19 mouse cellular contexts compared by ENCODE assay signal in the genomic region with DNA sequence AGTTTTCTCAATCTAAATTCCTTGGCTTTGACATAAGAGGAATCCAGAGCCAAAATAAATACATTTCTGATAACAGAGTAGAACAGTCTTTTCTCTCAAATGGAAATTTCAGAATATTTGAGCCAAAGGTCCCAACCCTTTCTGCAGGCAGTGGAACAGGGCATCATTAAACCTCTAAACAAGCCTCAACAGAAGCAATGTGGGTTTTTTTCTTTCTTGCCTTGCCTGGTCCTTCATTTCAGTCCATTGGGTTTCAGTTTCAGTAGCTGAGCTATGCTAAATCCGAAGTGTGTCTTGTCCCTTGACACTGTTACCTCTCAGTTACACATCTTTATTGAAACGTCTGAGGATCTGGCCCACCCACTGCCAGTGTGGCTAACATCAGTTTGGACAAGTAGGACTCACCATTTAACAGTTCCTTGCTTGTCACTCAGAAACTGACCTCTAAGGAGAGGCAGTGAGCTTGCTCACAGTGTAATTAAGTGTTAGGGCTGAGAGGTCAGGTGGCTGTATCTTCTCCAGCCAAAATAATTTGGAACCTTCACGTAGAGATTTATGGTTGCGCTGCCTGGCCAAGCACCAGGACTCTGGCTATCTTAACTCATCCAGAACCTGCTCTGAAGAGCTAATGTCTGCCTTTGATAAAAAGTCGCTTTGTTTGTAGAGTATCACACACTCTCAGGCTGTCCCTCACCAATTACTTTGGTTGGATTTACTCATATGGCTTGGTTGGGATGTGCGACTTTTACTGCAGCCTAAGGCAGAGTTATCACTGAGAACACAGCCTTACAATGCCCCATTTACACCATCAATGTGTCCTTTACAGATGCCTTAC.
DNase-seq lines count a peak whose midpoint lies in the region; ATAC-seq lines count a peak whose summit lies in the region.
"Had no signal": no experiment of that assay in that cellular context is flagged by ENCODE, and none has a peak within 500 bp of the region (broad histone marks: within the 10 kb centered on the region; RNA-seq: fewer than 3 reads in every experiment).

No protein-coding gene starts in this region.

- 54% methylated on average over 6 of the region's 6 CpGs for WGBS in heart, embryonic 11.5 days (ENCODE audit: insufficient replicate concordance)
- WGBS in heart, embryonic 16.5 days, result 54% methylated on average over 6 of the region's 6 CpGs

- no peak overlapping the region for H3K4me3 ChIP-seq in heart, embryonic 11.5 days (ENCODE audit: low read depth, low read length)
- no peak overlapping the region for H3K4me3 ChIP-seq in heart, embryonic 16.5 days (ENCODE audit: low read length)
- H3K4me3 ChIP-seq: gastrocnemius, adult 2 months; layer of hippocampus, adult 2 months; midbrain, embryonic 12.5 days; myocyte had no signal

- H3K36me3 ChIP-seq in heart, embryonic 11.5 days (ENCODE audit: control insufficient read depth, insufficient read depth, low read length), result no peaks in the 10 kb centered on the region
- H3K36me3 ChIP-seq in heart, embryonic 16.5 days (ENCODE audit: control insufficient read depth, insufficient read depth), result no peaks in the 10 kb centered on the region
- H3K36me3 ChIP-seq: G1E; midbrain, embryonic 12.5 days had no signal

- H3K4me2 ChIP-seq in heart, embryonic 11.5 days, result no peak overlapping the region
- H3K4me2 ChIP-seq in heart, embryonic 16.5 days (ENCODE audit: low read depth, low read length), result no peak overlapping the region
- H3K4me2 ChIP-seq: midbrain, embryonic 12.5 days had no signal

- DNase-seq in heart, adult 8-10 months (ENCODE audit: low spot score), result peak; percentile 20
- peak; percentile 17 for DNase-seq in NIH3T3 (ENCODE audit: low read depth)
- DNase-seq in kidney, postnatal 4 days, result peak; percentile 14 to 17
- DNase-seq in spleen, postnatal 14 days (ENCODE audit: low spot score in 2 of 2), result no peak
- DNase-seq in layer of hippocampus, postnatal 10 days (ENCODE audit: low spot score in 2 of 2), result no peak
- no peak for DNase-seq in layer of hippocampus, adult 8-10 months (ENCODE audit: low spot score in 2 of 2)
- DNase-seq: cerebellum, postnatal 10 days; forebrain, postnatal 0 days; gastrocnemius, adult 2 months; retina, postnatal 1 day; thymus, adult 2 months had no signal

- H3K27ac ChIP-seq in heart, embryonic 11.5 days (ENCODE audit: low read depth, low read length), result no peak overlapping the region
- H3K27ac ChIP-seq in heart, embryonic 16.5 days (ENCODE audit: low read length), result 0 out of 2 replicates have a peak overlapping the region, but pooled peaks have one; percentile 21
- H3K27ac ChIP-seq: gastrocnemius, adult 2 months; layer of hippocampus, adult 2 months; macrophage; midbrain, embryonic 12.5 days had no signal

- no peak overlapping the region for H3K9ac ChIP-seq in heart, embryonic 11.5 days (ENCODE audit: low read depth, low read length)
- no peak overlapping the region for H3K9ac ChIP-seq in heart, embryonic 16.5 days (ENCODE audit: low read length)
- H3K9ac ChIP-seq: forebrain, postnatal 0 days; midbrain, embryonic 12.5 days had no signal

- H3K9me3 ChIP-seq in heart, embryonic 11.5 days (replicated peaks; ENCODE audit: control insufficient read depth, low read length), result no peaks in the 10 kb centered on the region
- H3K9me3 ChIP-seq in heart, embryonic 16.5 days (replicated peaks; ENCODE audit: control insufficient read depth, low read length), result no peaks in the 10 kb centered on the region
- H3K9me3 ChIP-seq: G1E; midbrain, embryonic 12.5 days had no signal

- H3K4me1 ChIP-seq in heart, embryonic 11.5 days (ENCODE audit: control insufficient read depth, insufficient read depth, low read length), result peaks cover 6% of the 10 kb centered on the region; the same call in 1 of the 2 replicates
- peaks cover 5% of the 10 kb centered on the region; the same call in 1 of the 2 replicates for H3K4me1 ChIP-seq in heart, embryonic 16.5 days (ENCODE audit: control insufficient read depth, insufficient read depth, low read length)
- H3K4me1 ChIP-seq: midbrain, embryonic 12.5 days had no signal

- no peak for ATAC-seq in heart, embryonic 11.5 days (replicated peaks; ENCODE audit: insufficient number of reproducible peaks, low FRiP score, low TSS enrichment)
- ATAC-seq in heart, embryonic 16.5 days (replicated peaks; ENCODE audit: extremely low read depth, insufficient read depth, low FRiP score), result no peak
- ATAC-seq: forebrain, postnatal 0 days; inflammation-experienced regulatory T-cells, adult 6 months had no signal

- no peaks in the 10 kb centered on the region for H3K27me3 ChIP-seq in heart, embryonic 11.5 days (ENCODE audit: control insufficient read depth, insufficient read depth, low read length)
- no peaks in the 10 kb centered on the region for H3K27me3 ChIP-seq in heart, embryonic 16.5 days (ENCODE audit: control insufficient read depth, insufficient read depth, low read length)
- H3K27me3 ChIP-seq: midbrain, embryonic 12.5 days had no signal

Comparison
In these comparisons a context has a peak if more than half of its experiments do, and no peak if none do; other contexts are left out.
1. DNase-seq: peak in heart, adult 8-10 months (single experiment), NIH3T3 (single experiment) and kidney, postnatal 4 days (2 of 2); none in spleen, postnatal 14 days (0 of 2), layer of hippocampus, postnatal 10 days (0 of 2) and layer of hippocampus, adult 8-10 months (0 of 2).